8 mouse cellular contexts compared by ENCODE assay signal in the genomic region with DNA sequence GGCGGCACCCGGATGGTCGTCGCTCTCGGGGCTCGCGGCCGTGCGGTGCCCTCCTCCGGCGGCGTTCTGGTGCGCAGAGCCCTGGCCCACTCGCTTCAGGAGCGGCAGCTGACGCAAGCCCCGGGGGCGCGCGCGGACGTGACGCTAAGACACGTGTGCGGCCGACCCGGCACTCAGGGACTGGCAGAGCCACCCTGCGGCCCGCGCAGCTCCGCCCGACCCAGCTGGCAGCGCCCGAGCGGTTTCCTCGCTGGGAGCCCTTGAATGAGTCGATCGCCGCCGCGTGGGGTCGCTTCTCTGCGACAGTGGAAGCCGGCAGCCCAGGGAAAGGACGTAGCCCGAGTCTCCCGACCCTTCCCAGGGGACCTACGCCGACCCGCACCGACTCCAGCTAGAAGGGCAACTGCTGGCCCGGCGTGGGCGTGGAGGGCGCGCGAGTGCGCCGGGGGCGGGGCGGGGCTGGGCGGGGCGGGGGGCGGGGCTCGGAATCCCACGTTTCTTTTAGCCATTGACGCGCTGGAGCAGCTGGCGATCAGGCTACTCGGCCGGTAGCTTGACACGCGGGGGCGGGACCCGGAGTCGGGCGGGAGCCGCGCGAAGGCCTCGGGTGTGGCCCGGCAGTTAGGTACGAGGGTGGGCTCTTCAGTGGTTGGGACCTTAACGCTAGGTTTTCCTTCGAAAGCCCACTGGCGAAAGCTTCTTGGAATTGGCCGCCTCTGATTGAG. TPM values are rescaled to one million over a fixed set of nuclear protein-coding genes. Genes with fewer than 3 reads are reported as not detected.
DNase-seq lines count a peak whose midpoint lies in the region; ATAC-seq and TF ChIP-seq lines count a peak whose summit lies in the region.

A gene (minus strand): TSS at position 404 of the 725 bp plus-strand sequence.

- in situ Hi-C loops in ES-E14 (cut with MboI; ENCODE audit: low sequenced_read_pairs in 2 of 2, unreplicated experiment in 2 of 2): no loop called here

- under 1% methylated on average over 87 of the region's 87 CpGs for WGBS in forebrain, embryonic 15.5 days
- 2% methylated on average over 74 of the region's 87 CpGs for WGBS in liver, postnatal 0 days (ENCODE audit: insufficient replicate concordance)
- under 1% methylated on average over 76 of the region's 87 CpGs for WGBS in neural tube, embryonic 13.5 days

- H3K9ac ChIP-seq in ES-E14 (ENCODE audit: insufficient read depth, low read depth, low read length, poor library complexity, severe bottlenecking): peak within 1 kb of the TSS; percentile 79
- H3K9ac ChIP-seq in forebrain, embryonic 15.5 days (replicated peaks): peak within 1 kb of the TSS; percentile 72
- peak within 1 kb of the TSS; percentile 77 for H3K9ac ChIP-seq in liver, postnatal 0 days (replicated peaks)
- H3K9ac ChIP-seq in neural tube, embryonic 13.5 days: peak within 1 kb of the TSS; percentile 93

- DNase-seq in ES-E14 (ENCODE audit: low read depth, low spot score): peak; percentile 47
- peak; percentile 93 for DNase-seq in cerebellum, adult 11-12 months
- peak; percentile 90 to 92 for DNase-seq in heart, postnatal 14 days
- DNase-seq in layer of hippocampus, adult 11-12 months (ENCODE audit: low spot score): peak; percentile 95
- peak; percentile 91 for DNase-seq in liver, postnatal 0 days
- peak; percentile 91 for DNase-seq in telencephalon, adult 2 months (ENCODE audit: low read depth, low spot score)

- peak within 1 kb of the TSS; percentile 88 to 91 for H3K4me3 ChIP-seq in ES-E14 (ENCODE audit: insufficient read depth in 1 of 2, low read depth in 1 of 2, low read length in 2 of 2, poor library complexity in 1 of 2, severe bottlenecking in 1 of 2)
- peak within 1 kb of the TSS; percentile 75 for H3K4me3 ChIP-seq in forebrain, embryonic 15.5 days
- H3K4me3 ChIP-seq in liver, postnatal 0 days (ENCODE audit: low read depth, low read length): peak within 1 kb of the TSS; percentile 76
- H3K4me3 ChIP-seq in neural tube, embryonic 13.5 days: peak within 1 kb of the TSS; percentile 86

- peak; percentile 97 for ATAC-seq in forebrain, embryonic 15.5 days (replicated peaks)
- ATAC-seq in liver, postnatal 0 days: peak; percentile 90
- peak; percentile 97 for ATAC-seq in neural tube, embryonic 13.5 days (ENCODE audit: low read depth)

- H3K36me3 ChIP-seq in ES-E14 (ENCODE audit: control insufficient read depth, insufficient read depth, low read length, poor library complexity, severe bottlenecking): no peaks in the 10 kb centered on the region
- H3K36me3 ChIP-seq in forebrain, embryonic 15.5 days: no peaks in the 10 kb centered on the region
- no peaks in the 10 kb centered on the region for H3K36me3 ChIP-seq in liver, postnatal 0 days (replicated peaks; ENCODE audit: insufficient read depth, low read length)
- H3K36me3 ChIP-seq in neural tube, embryonic 13.5 days: no peaks in the 10 kb centered on the region

- H3K9me3 ChIP-seq in ES-E14 (ENCODE audit: control insufficient read depth, insufficient read depth, low read depth, low read length): no peaks in the 10 kb centered on the region
- no peaks in the 10 kb centered on the region for H3K9me3 ChIP-seq in forebrain, embryonic 15.5 days
- no peaks in the 10 kb centered on the region for H3K9me3 ChIP-seq in liver, postnatal 0 days (ENCODE audit: low read length)
- no peaks in the 10 kb centered on the region for H3K9me3 ChIP-seq in neural tube, embryonic 13.5 days

- no peak within 1 kb of the TSS for H3K27ac ChIP-seq in ES-E14 (ENCODE audit: insufficient read depth, low read depth, low read length, poor library complexity, severe bottlenecking)
- peak within 1 kb of the TSS; percentile 91 for H3K27ac ChIP-seq in forebrain, embryonic 15.5 days (replicated peaks)
- peak within 1 kb of the TSS; percentile 94 for H3K27ac ChIP-seq in liver, postnatal 0 days (ENCODE audit: low read depth)
- H3K27ac ChIP-seq in neural tube, embryonic 13.5 days (replicated peaks): peak within 1 kb of the TSS; percentile 91

- TF ChIP-seq EP300 in liver, postnatal 0 days (IDR thresholded peaks at IDR 0.05; ENCODE audit: low read depth): no peak

- H3K4me2 ChIP-seq in forebrain, embryonic 15.5 days (replicated peaks): peak within 1 kb of the TSS; percentile 67
- H3K4me2 ChIP-seq in liver, postnatal 0 days (ENCODE audit: low read depth, low read length): peak within 1 kb of the TSS; percentile 94
- peak within 1 kb of the TSS; percentile 73 for H3K4me2 ChIP-seq in neural tube, embryonic 13.5 days

- no peaks in the 10 kb centered on the region for H3K4me1 ChIP-seq in ES-E14 (ENCODE audit: control insufficient read depth in 2 of 2, insufficient read depth in 2 of 2, low read length in 2 of 2, poor library complexity in 1 of 2)
- peaks cover 18% of the 10 kb centered on the region for H3K4me1 ChIP-seq in forebrain, embryonic 15.5 days
- H3K4me1 ChIP-seq in liver, postnatal 0 days (ENCODE audit: insufficient read depth): peaks cover 18% of the 10 kb centered on the region; the same call in 1 of the 2 replicates
- peaks cover 24% of the 10 kb centered on the region for H3K4me1 ChIP-seq in neural tube, embryonic 13.5 days (replicated peaks)

- peak; percentile 46 for TF ChIP-seq CTCF in liver, postnatal 0 days (IDR thresholded peaks at IDR 0.05; ENCODE audit: low read depth)

- intact Hi-C loops in heart, postnatal 14 days (cut with DNase I): loop anchor here (5.0 to 10.0 kb wide), 3 partner anchors 35 to 277 kb away; a partner anchor contains a TSS

- 0 out of 2 replicates have a peak, but pooled peaks cover 5% of the 10 kb centered on the region for H3K27me3 ChIP-seq in forebrain, embryonic 15.5 days
- no peaks in the 10 kb centered on the region for H3K27me3 ChIP-seq in liver, postnatal 0 days (ENCODE audit: insufficient read depth, low read length)
- H3K27me3 ChIP-seq in neural tube, embryonic 13.5 days: peaks cover 7% of the 10 kb centered on the region; the same call in 1 of the 2 replicates

TF ChIP-seq in ES-E14, 5 proteins besides CTCF, POLR2A, EP300 and RAD21:
- no peak; the same call in none of the 2 replicates for TF ChIP-seq HCFC1 (IDR thresholded peaks at IDR 0.05; ENCODE audit: borderline replicate concordance, insufficient read depth, low read length)
- no peak for TF ChIP-seq CHD2 (IDR thresholded peaks at IDR 0.05; ENCODE audit: low read depth, low read length)
- no peak for TF ChIP-seq ZNF384 (IDR thresholded peaks at IDR 0.05; ENCODE audit: low read depth, low read length)
- TF ChIP-seq MAFK (IDR thresholded peaks at IDR 0.05; ENCODE audit: insufficient read depth, low read depth, low read length): no peak
- no peak for TF ChIP-seq ZC3H11A (IDR thresholded peaks at IDR 0.05; ENCODE audit: borderline replicate concordance, low read depth, low read length)

RNA-seq across cellular contexts. Expression of the gene that starts here (rescaled TPM):
- total RNA-seq in ES-E14 (2012; rRNA removed): 4.3 and 5.8 TPM in 2 replicates
- 7.0 and 8.1 TPM in 2 replicates for polyA plus RNA-seq in forebrain, embryonic 15.5 days (2015; fragmentation: Nextera tagmentation; extraction: Ambion mirVana)
- 10 to 100 TPM; 13.9 to 14.2 TPM for total RNA-seq in heart, postnatal 14 days (2021)
- polyA plus RNA-seq in liver, postnatal 0 days (2015; fragmentation: Nextera tagmentation; extraction: Ambion mirVana): 7.1 and 8.6 TPM in 2 replicates
- polyA plus RNA-seq in neural tube, embryonic 13.5 days (2015; fragmentation: Nextera tagmentation; extraction: Ambion mirVana): 7.8 and 9.2 TPM in 2 replicates
